Mouse (Mus musculus): ENCODE measurements around the gene Hgd. TPM values are rescaled to one million over a fixed set of nuclear protein-coding genes. Genes with fewer than 3 reads are reported as not detected.

Gene Hgd
- polyA plus RNA-seq, 2 experiments, result 0.20 TPM; not detected in 1

DNA sequence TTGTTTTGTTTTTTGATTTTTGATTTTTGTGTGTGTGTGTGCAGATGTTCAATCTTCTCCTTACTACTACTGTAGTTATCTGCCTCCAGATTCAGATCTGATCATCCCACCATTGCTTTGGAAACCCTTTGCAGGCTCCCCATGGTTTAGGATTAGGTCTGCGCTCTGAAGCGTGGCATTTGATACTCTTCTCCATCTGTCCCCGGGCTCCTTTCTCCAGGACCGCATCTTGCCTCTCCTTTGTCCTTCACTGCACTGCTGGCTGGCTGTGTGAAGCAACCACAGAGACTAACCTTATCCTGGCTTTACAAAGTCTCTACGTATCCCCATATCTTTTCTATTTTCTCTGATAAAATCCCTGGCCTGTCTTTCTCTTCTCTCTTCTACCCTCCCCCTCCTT lies 43.0 kb downstream of the Hgd start:
- H3K4me2 ChIP-seq (replicated peaks; ENCODE audit: low read depth, low read length, severe bottlenecking), result no peak overlapping the region
- no peak for ATAC-seq (ENCODE audit: low FRiP score, low read depth)

DNA sequence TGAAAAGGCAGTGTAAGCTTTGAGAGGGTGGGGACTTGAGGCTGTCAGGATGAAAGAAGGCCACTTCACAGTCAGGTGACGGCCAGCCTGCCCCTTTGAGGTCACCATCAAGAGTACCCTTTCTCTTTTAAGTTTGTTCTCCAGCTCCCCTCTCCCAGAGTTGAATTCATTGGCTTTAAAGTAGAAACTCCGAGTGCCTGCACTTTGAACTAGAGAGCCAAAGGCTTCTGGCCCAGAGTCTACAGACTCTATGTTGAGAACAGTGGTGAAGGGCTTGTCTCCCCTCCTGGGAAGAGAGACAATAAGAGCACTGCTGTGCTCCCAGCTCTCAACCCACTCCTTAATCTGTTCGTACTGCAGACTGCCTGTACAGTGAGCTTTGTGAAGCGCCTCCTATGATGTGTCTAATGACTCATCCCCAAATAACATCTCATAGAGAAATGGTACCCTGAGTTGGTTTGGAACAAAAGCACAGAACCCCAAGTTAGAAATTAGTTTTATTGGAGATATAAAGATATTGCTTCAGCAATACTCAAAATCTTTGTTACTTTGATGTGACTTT lies 46.5 kb downstream of the Hgd start:
- WGBS, result 53% methylated on average over 4 of the region's 4 CpGs

More for the DNA sequence above, 43.0 kb downstream of the Hgd start:
- Histone ChIP-seq H3K9me3 (ENCODE audit: control insufficient read depth, low read length) (no peaks in the 10 kb centered on the region), H3K36me3 (ENCODE audit: control insufficient read depth, insufficient read depth, low read length) (no peaks in the 10 kb centered on the region), H3K4me3 (replicated peaks; ENCODE audit: low read length) (no peak overlapping the region), H3K27me3 (ENCODE audit: control insufficient read depth, insufficient read depth, low read length) (no peaks in the 10 kb centered on the region), H3K9ac (ENCODE audit: low read depth, low read length, severe bottlenecking) (no peak overlapping the region), H3K27ac (replicated peaks; ENCODE audit: low read depth, low read length) (no peak overlapping the region), H3K4me1 (ENCODE audit: control insufficient read depth, insufficient read depth, low read length) (peaks cover 5% of the 10 kb centered on the region; the same call in 1 of the 2 replicates)
- TF ChIP-seq POLR2A (IDR thresholded peaks at IDR 0.05; ENCODE audit: borderline replicate concordance, extremely low read depth, insufficient read depth, insufficient read length), result no peak
- DNase-seq (ENCODE audit: low spot score), result no peak
- WGBS, result 73% methylated on average over 5 of the region's 5 CpGs

DNA sequence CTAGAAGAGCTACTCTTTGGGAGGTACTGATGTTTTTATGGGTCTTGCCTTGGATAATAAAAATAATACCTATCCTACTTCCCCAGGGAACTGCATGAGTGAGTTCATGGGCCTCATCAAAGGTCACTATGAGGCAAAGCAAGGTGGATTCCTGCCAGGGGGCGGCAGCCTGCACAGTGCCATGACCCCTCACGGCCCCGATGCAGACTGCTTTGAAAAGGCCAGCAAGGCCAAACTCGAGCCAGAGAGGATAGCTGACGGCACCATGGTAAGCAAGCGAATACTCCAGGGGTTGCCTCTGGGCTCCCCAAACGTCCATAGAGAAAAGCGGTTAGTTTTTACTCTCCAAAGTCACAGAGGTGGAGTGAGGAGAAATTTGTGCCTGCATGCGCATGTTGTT lies 48.4 kb downstream of the Hgd start:
- no peaks in the 10 kb centered on the region for H3K36me3 ChIP-seq (ENCODE audit: control insufficient read depth, insufficient read depth, low read length)
- H3K9me3 ChIP-seq (ENCODE audit: control insufficient read depth, low read length), result no peaks in the 10 kb centered on the region
- ATAC-seq (ENCODE audit: low FRiP score, low read depth) (no peak), DNase-seq (ENCODE audit: low spot score) (no peak)
- no peaks in the 10 kb centered on the region for H3K27me3 ChIP-seq (ENCODE audit: control insufficient read depth, insufficient read depth, low read length)
- H3K4me2 ChIP-seq (replicated peaks; ENCODE audit: low read depth, low read length, severe bottlenecking), result no peak overlapping the region
- no peak overlapping the region for H3K27ac ChIP-seq (replicated peaks; ENCODE audit: low read depth, low read length)
- TF ChIP-seq POLR2A (IDR thresholded peaks at IDR 0.05; ENCODE audit: borderline replicate concordance, extremely low read depth, insufficient read depth, insufficient read length), result no peak
- no peak overlapping the region for H3K4me3 ChIP-seq (replicated peaks; ENCODE audit: low read length)
- WGBS, result 70% methylated on average over 9 of the region's 9 CpGs
- H3K9ac ChIP-seq (ENCODE audit: low read depth, low read length, severe bottlenecking), result no peak overlapping the region
- no peaks in the 10 kb centered on the region for H3K4me1 ChIP-seq (ENCODE audit: control insufficient read depth, insufficient read depth, low read length)

More for the DNA sequence above, 46.5 kb downstream of the Hgd start:
- ATAC-seq (ENCODE audit: low FRiP score, low read depth) (no peak), DNase-seq (ENCODE audit: low spot score) (no peak)
- TF ChIP-seq POLR2A (IDR thresholded peaks at IDR 0.05; ENCODE audit: borderline replicate concordance, extremely low read depth, insufficient read depth, insufficient read length), result no peak
- Histone ChIP-seq H3K9ac (ENCODE audit: low read depth, low read length, severe bottlenecking) (no peak overlapping the region), H3K4me2 (replicated peaks; ENCODE audit: low read depth, low read length, severe bottlenecking) (no peak overlapping the region), H3K27ac (replicated peaks; ENCODE audit: low read depth, low read length) (no peak overlapping the region), H3K9me3 (ENCODE audit: control insufficient read depth, low read length) (no peaks in the 10 kb centered on the region), H3K4me1 (ENCODE audit: control insufficient read depth, insufficient read depth, low read length) (no peaks in the 10 kb centered on the region), H3K36me3 (ENCODE audit: control insufficient read depth, insufficient read depth, low read length) (no peaks in the 10 kb centered on the region), H3K4me3 (replicated peaks; ENCODE audit: low read length) (no peak overlapping the region), H3K27me3 (ENCODE audit: control insufficient read depth, insufficient read depth, low read length) (no peaks in the 10 kb centered on the region)

DNA sequence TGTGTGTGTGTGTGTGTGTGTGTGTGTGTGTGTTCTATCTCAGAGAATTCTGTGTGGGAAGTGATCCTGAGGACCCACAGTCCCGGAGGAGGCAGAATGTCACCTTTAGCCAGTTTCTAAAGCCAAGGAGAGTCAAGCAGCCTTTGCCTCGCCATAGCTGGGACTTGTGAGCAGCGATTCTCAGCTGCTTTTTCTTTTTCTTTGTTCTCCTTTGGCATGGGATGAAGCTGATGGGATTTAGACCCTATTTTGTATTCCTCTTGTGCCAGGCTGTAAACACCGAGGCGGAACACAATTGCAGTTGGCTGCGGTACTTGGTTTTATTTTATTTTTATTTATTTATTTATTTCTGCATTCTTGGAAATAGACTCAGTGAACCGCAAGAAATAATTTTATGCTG lies 49.1 kb downstream of the Hgd start:
- H3K9me3 ChIP-seq (ENCODE audit: control insufficient read depth, low read length), result no peaks in the 10 kb centered on the region
- ATAC-seq (ENCODE audit: low FRiP score, low read depth), result no peak
- H3K4me1 ChIP-seq (ENCODE audit: control insufficient read depth, insufficient read depth, low read length), result no peaks in the 10 kb centered on the region
- H3K4me2 ChIP-seq (replicated peaks; ENCODE audit: low read depth, low read length, severe bottlenecking), result no peak overlapping the region
- 86% methylated on average over 7 of the region's 7 CpGs for WGBS
- H3K27me3 ChIP-seq (ENCODE audit: control insufficient read depth, insufficient read depth, low read length), result no peaks in the 10 kb centered on the region
- no peak for DNase-seq (ENCODE audit: low spot score)
- TF ChIP-seq POLR2A (IDR thresholded peaks at IDR 0.05; ENCODE audit: borderline replicate concordance, extremely low read depth, insufficient read depth, insufficient read length), result no peak
- H3K27ac ChIP-seq (replicated peaks; ENCODE audit: low read depth, low read length), result no peak overlapping the region
- no peak overlapping the region for H3K9ac ChIP-seq (ENCODE audit: low read depth, low read length, severe bottlenecking)
- H3K4me3 ChIP-seq (replicated peaks; ENCODE audit: low read length), result no peak overlapping the region
- no peaks in the 10 kb centered on the region for H3K36me3 ChIP-seq (ENCODE audit: control insufficient read depth, insufficient read depth, low read length)

DNA sequence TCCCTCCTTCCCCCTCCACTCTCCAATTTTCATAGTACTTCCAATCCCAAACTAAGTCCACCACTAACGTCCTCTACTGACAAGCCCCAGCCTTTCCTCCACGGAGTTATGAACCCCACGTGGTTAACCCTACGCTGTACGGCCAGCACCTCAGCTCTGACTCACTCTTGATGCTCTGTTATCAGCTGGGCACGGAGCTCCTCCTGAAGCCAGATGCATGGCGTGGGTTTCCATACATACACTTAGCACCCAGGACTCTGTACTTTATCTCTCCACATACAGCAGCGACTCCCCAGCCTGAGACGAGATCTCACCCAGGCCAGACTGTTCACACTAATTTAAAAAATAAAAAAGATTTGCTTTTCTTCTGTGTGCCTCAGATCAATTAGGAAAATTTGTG lies 54.6 kb downstream of the Hgd start:
- H3K27ac ChIP-seq (replicated peaks; ENCODE audit: low read depth, low read length), result no peak overlapping the region
- no peak overlapping the region for H3K4me3 ChIP-seq (replicated peaks; ENCODE audit: low read length)
- no peaks in the 10 kb centered on the region for H3K27me3 ChIP-seq (ENCODE audit: control insufficient read depth, insufficient read depth, low read length)
- no peaks in the 10 kb centered on the region for H3K36me3 ChIP-seq (ENCODE audit: control insufficient read depth, insufficient read depth, low read length)
- no peaks in the 10 kb centered on the region for H3K9me3 ChIP-seq (ENCODE audit: control insufficient read depth, low read length)
- no peaks in the 10 kb centered on the region for H3K4me1 ChIP-seq (ENCODE audit: control insufficient read depth, insufficient read depth, low read length)
- TF ChIP-seq POLR2A (IDR thresholded peaks at IDR 0.05; ENCODE audit: borderline replicate concordance, extremely low read depth, insufficient read depth, insufficient read length), result no peak
- ATAC-seq (ENCODE audit: low FRiP score, low read depth) (no peak), DNase-seq (ENCODE audit: low spot score) (no peak)
- H3K4me2 ChIP-seq (replicated peaks; ENCODE audit: low read depth, low read length, severe bottlenecking), result no peak overlapping the region
- WGBS, result 69% methylated on average over 9 of the region's 9 CpGs
- no peak overlapping the region for H3K9ac ChIP-seq (ENCODE audit: low read depth, low read length, severe bottlenecking)

DNA sequence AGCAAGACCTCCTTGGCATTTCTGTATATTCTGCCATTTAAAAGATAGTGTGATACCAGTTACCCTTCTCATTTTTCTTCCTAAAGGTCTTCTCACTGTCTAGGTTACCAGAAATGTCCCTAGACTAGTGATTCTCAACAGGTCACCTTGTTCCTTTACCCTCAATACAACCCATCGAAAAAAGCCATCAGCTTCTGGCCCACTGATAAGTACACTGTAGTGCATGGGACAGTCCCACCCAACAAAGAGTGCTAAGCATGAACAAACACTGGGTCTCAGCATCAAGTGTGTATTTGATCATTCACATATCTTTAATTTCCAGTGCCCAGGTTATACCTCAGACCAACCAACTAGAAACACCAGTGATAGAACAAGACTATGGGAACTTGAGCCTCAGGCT lies 55.1 kb downstream of the Hgd start:
- DNase-seq (ENCODE audit: low spot score) (no peak), ATAC-seq (ENCODE audit: low FRiP score, low read depth) (no peak)
- Histone ChIP-seq H3K9me3 (ENCODE audit: control insufficient read depth, low read length) (no peaks in the 10 kb centered on the region), H3K27me3 (ENCODE audit: control insufficient read depth, insufficient read depth, low read length) (no peaks in the 10 kb centered on the region), H3K4me3 (replicated peaks; ENCODE audit: low read length) (no peak overlapping the region), H3K4me2 (replicated peaks; ENCODE audit: low read depth, low read length, severe bottlenecking) (no peak overlapping the region), H3K27ac (replicated peaks; ENCODE audit: low read depth, low read length) (no peak overlapping the region), H3K4me1 (ENCODE audit: control insufficient read depth, insufficient read depth, low read length) (no peaks in the 10 kb centered on the region), H3K9ac (ENCODE audit: low read depth, low read length, severe bottlenecking) (no peak overlapping the region), H3K36me3 (ENCODE audit: control insufficient read depth, insufficient read depth, low read length) (no peaks in the 10 kb centered on the region)
- no peak for TF ChIP-seq POLR2A (IDR thresholded peaks at IDR 0.05; ENCODE audit: borderline replicate concordance, extremely low read depth, insufficient read depth, insufficient read length)
- 86% methylated on average over 1 of the region's 1 CpGs for WGBS

All from limb, embryonic 14.5 days (tissue).